Mouse (Mus musculus) testis, adult 2 months (tissue): Measurements from ENCODE around the gene Slc43a2.

Experiments
- CTCF ChIP-seq: fragments of 200-500 bp; IDR thresholded peaks from 2 replicates; pipeline ENCODE4 v1.5.1; 2012; ENCODE audit warnings: low read depth, mild to moderate bottlenecking, inconsistent platforms, low read length, moderate library complexity; ENCODE audit not compliant: control insufficient read depth, insufficient read depth, insufficient replicate concordance
- POLR2A ChIP-seq: fragments of 200-500 bp; IDR thresholded peaks from 2 replicates; pipeline ENCODE4 v1.6.1; 2012; ENCODE audit warnings: low read depth, mild to moderate bottlenecking, inconsistent platforms, low read length, moderate library complexity; ENCODE audit not compliant: control insufficient read depth

DNA sequence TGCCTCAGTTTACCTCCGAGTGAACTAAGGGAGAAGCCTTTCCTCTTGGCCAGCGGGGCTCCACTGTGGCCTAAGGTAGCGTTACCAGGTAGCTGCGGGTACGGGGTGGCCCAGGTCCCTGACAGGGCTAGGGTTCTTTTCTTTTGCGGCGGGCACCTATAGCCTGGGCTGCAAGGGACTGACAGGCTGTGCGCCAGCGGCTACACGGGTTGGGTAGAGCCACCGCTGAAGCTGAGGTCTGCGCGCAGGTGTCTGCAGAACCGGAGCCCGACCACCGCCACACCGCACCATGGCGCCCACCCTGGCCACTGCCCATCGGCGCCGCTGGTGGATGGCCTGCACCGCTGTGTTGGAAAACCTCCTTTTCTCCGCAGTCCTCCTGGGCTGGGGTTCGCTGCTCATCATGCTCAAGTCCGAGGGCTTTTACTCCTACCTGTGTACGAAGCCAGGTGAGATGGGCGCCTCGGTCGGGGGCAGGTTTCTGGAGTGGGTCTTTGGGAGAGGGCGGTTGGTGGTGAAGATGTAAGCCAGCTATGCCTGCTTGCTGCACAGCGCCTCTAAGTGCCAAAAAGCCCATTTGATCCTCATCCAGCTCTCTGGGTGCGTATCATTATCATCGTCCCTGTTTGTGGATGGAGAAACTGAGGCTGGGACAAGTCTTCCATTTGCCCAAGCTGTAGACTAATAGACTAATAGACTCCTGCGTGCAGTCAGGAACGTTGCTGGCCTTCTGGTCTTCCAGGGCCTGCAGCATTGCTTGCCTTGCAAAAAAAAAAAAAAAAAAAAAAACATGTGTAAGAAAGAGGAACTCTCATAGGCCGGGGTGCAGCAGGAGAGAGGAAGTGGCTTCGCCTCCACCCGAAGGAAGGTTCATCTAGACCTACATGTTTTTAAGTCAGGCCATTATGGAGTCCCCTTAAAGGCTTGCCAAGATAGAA, 1.1 kb downstream of the Slc43a2 start:
- TF ChIP-seq CTCF (no peak), POLR2A (no peak)
